Mouse (Mus musculus): Measurements from ENCODE around the gene Ucp3. TPM values are rescaled to one million over a fixed set of nuclear protein-coding genes. Genes with fewer than 3 reads are reported as not detected.

Gene Ucp3
- polyA plus RNA-seq, 1 experiment = 5.0 TPM

- no peak overlapping the region for H3K27ac ChIP-seq (ENCODE audit: insufficient read depth, low read depth, low read length)
- WGBS = 56% methylated on average over 13 of the region's 13 CpGs
- no peaks in the 10 kb centered on the region for H3K27me3 ChIP-seq (replicated peaks; ENCODE audit: control insufficient read depth, insufficient read depth, low read length)
- H3K4me3 ChIP-seq (ENCODE audit: insufficient read depth, low read depth, low read length) = no peak overlapping the region
- no peaks in the 10 kb centered on the region for H3K36me3 ChIP-seq (ENCODE audit: control insufficient read depth, insufficient read depth, low read length)
- TF ChIP-seq POLR2A (IDR thresholded peaks at IDR 0.05; ENCODE audit: low read depth, low read length) (no peak), CTCF (conservative IDR thresholded peaks at IDR 0.05; ENCODE audit: insufficient read depth, insufficient read length, low read depth, low read length) (no peak)
- no peaks in the 10 kb centered on the region for H3K4me1 ChIP-seq (ENCODE audit: control insufficient read depth, insufficient read depth, low read length)
- peak; percentile 28 for DNase-seq
These were observed 32.1 kb downstream of the Ucp3 start for GRCm38 (mm10) chr7:100504740-100505487.

DNA sequence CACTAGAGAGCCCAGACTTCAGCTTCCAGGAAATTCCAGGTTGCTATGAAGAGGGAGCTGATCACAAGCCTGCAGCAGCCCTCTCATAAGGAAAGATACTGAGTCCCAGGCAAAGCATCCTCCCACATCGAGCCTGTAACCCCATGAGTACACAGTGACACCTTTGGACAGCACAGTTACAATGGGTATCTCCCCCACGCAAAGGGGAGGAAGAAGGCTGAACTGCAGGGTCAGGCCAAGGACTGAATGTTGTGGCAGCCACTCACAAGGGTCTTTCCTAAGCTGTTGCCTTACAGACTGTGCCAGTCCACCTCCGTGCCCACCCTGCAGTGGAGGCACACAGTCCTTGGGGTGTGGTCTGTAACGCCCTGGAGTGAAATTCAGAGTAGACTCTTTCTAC is 33.7 kb downstream of the Ucp3 start:
- TF ChIP-seq CTCF (conservative IDR thresholded peaks at IDR 0.05; ENCODE audit: insufficient read depth, insufficient read length, low read depth, low read length) (no peak), POLR2A (IDR thresholded peaks at IDR 0.05; ENCODE audit: low read depth, low read length) (no peak)
- H3K27ac ChIP-seq (ENCODE audit: insufficient read depth, low read depth, low read length) = no peak overlapping the region
- no peaks in the 10 kb centered on the region for H3K27me3 ChIP-seq (replicated peaks; ENCODE audit: control insufficient read depth, insufficient read depth, low read length)
- WGBS = 46% methylated on average over 4 of the region's 4 CpGs
- no peak for DNase-seq
- no peak overlapping the region for H3K4me3 ChIP-seq (ENCODE audit: insufficient read depth, low read depth, low read length)
- H3K36me3 ChIP-seq (ENCODE audit: control insufficient read depth, insufficient read depth, low read length) = no peaks in the 10 kb centered on the region
- no peaks in the 10 kb centered on the region for H3K4me1 ChIP-seq (ENCODE audit: control insufficient read depth, insufficient read depth, low read length)

DNA sequence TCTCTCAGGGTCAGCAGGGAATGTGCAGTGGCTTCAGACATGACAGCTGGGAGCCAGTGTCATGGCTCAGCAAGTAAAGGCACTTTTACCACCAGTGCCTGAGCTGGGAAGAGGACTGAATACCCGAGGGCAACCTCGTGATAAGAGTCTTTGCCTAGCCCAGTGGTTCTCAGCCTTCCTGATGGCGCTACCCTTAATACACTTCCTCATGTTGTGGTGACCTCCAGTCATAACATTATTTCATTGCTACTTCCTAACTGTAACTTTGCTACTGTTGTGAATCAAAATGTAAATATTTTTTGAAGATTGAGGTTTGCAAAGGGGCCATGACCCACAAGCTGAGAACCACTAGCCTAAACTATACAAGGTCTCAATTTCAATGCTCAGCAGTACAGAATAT is 35.9 kb downstream of the Ucp3 start:
- TF ChIP-seq CTCF (conservative IDR thresholded peaks at IDR 0.05; ENCODE audit: insufficient read depth, insufficient read length, low read depth, low read length) = no peak
- no peaks in the 10 kb centered on the region for H3K36me3 ChIP-seq (ENCODE audit: control insufficient read depth, insufficient read depth, low read length)
- no peak overlapping the region for H3K27ac ChIP-seq (ENCODE audit: insufficient read depth, low read depth, low read length)
- no peaks in the 10 kb centered on the region for H3K27me3 ChIP-seq (replicated peaks; ENCODE audit: control insufficient read depth, insufficient read depth, low read length)
- DNase-seq = no peak
- H3K4me3 ChIP-seq (ENCODE audit: insufficient read depth, low read depth, low read length) = no peak overlapping the region
- WGBS = 55% methylated on average over 3 of the region's 3 CpGs
- no peaks in the 10 kb centered on the region for H3K4me1 ChIP-seq (ENCODE audit: control insufficient read depth, insufficient read depth, low read length)

GRCm38 (mm10) chr7:100511602-100512001 is 38.8 kb downstream of the Ucp3 start:
- TF ChIP-seq CTCF (conservative IDR thresholded peaks at IDR 0.05; ENCODE audit: insufficient read depth, insufficient read length, low read depth, low read length) (no peak), POLR2A (IDR thresholded peaks at IDR 0.05; ENCODE audit: low read depth, low read length) (no peak)
- no peak overlapping the region for H3K4me3 ChIP-seq (ENCODE audit: insufficient read depth, low read depth, low read length)
- H3K27ac ChIP-seq (ENCODE audit: insufficient read depth, low read depth, low read length) = no peak overlapping the region
- no peak for DNase-seq
- H3K4me1 ChIP-seq (ENCODE audit: control insufficient read depth, insufficient read depth, low read length) = no peaks in the 10 kb centered on the region
- 61% methylated on average over 8 of the region's 8 CpGs for WGBS
- H3K36me3 ChIP-seq (ENCODE audit: control insufficient read depth, insufficient read depth, low read length) = no peaks in the 10 kb centered on the region
- H3K27me3 ChIP-seq (replicated peaks; ENCODE audit: control insufficient read depth, insufficient read depth, low read length) = no peaks in the 10 kb centered on the region

DNA sequence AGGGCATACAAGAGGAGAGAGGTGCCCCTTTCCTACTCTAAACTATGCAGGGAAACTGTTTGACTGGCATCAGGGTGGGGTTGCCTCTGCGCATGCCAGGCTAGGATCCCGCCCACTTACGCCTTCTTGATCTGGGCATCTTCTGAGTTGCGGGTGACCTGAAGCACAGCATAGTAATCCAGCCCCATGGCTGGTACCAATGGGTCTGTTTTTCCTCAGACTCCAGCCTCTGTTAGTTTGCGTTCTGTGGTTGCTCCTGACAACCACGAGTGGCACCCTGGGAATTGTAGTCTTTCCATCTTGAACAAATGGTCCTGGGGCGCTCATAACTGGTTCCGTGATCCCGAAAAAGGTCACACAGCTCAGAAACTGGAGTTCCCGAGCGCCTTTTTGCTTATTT is 41.8 kb downstream of the Ucp3 start, which contains the start of gene Dnajb13:
Gene Dnajb13, minus strand, starts transcription at position 388 of the 400 bp plus-strand sequence.
- no peaks in the 10 kb centered on the region for H3K36me3 ChIP-seq (ENCODE audit: control insufficient read depth, insufficient read depth, low read length)
- no peak for DNase-seq
- H3K4me1 ChIP-seq (ENCODE audit: control insufficient read depth, insufficient read depth, low read length) = no peaks in the 10 kb centered on the region
- no peak within 1 kb of the TSS for H3K27ac ChIP-seq (ENCODE audit: insufficient read depth, low read depth, low read length)
- 52% methylated on average over 11 of the region's 11 CpGs for WGBS
- H3K4me3 ChIP-seq (ENCODE audit: insufficient read depth, low read depth, low read length) = no peak within 1 kb of the TSS
- H3K27me3 ChIP-seq (replicated peaks; ENCODE audit: control insufficient read depth, insufficient read depth, low read length) = no peaks in the 10 kb centered on the region
- TF ChIP-seq CTCF (conservative IDR thresholded peaks at IDR 0.05; ENCODE audit: insufficient read depth, insufficient read length, low read depth, low read length) = no peak
- no peak for TF ChIP-seq POLR2A (IDR thresholded peaks at IDR 0.05; ENCODE audit: low read depth, low read length)

DNA sequence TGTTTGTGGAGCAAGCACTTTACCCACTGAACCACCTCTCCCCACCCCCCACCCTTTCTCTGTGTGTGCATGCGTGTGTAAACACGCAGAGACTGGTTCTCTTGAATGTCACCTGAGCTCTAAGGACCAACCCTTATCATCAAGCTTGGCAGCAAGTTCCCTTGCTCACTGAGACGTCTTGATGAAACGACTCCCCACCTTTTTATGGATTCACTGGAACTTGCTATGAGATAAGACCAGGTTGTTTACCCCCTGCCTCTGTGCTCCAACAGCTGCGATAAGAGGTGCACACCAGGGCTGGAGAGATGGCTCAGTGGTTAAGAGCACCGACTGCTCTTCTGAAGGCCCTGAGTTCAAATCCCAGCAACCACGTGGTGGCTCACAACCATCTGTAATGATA is 47.4 kb downstream of the Ucp3 start:
- no peaks in the 10 kb centered on the region for H3K36me3 ChIP-seq (ENCODE audit: control insufficient read depth, insufficient read depth, low read length)
- H3K4me1 ChIP-seq (ENCODE audit: control insufficient read depth, insufficient read depth, low read length) = no peaks in the 10 kb centered on the region
- TF ChIP-seq CTCF (conservative IDR thresholded peaks at IDR 0.05; ENCODE audit: insufficient read depth, insufficient read length, low read depth, low read length) (no peak), POLR2A (IDR thresholded peaks at IDR 0.05; ENCODE audit: low read depth, low read length) (no peak)
- no peak overlapping the region for H3K27ac ChIP-seq (ENCODE audit: insufficient read depth, low read depth, low read length)
- WGBS = 59% methylated on average over 7 of the region's 7 CpGs
- DNase-seq = no peak
- no peak overlapping the region for H3K4me3 ChIP-seq (ENCODE audit: insufficient read depth, low read depth, low read length)
- no peaks in the 10 kb centered on the region for H3K27me3 ChIP-seq (replicated peaks; ENCODE audit: control insufficient read depth, insufficient read depth, low read length)

DNA sequence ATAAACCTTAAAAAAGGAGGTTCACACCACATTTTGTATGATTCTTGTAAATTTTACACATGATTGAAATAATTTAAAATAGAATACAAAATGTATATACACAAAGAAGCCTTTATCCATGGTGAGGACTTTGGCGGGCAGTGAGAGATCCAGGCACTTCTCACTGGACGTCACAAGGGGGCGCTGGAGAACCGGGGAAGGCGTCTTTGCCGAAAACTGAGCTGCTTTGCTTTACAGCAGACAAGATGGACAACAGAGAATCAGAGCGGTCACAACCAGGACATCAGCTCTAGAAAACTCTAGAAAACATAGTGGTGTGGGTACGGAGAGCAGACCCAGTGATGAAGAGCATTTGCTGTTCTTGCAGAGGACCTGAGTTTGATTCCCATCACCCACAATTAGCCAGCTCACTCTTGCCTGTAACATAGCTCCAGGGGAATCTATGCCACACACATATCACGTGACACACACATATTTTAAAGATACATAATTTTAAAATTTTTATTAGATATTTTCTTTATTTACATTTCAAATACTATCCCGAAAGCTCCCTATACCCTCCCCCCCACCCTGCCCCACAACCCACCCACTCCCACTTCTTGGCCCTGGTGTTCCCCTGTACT is 48.0 kb downstream of the Ucp3 start:
- H3K27me3 ChIP-seq (replicated peaks; ENCODE audit: control insufficient read depth, insufficient read depth, low read length) = no peaks in the 10 kb centered on the region
- H3K4me1 ChIP-seq (ENCODE audit: control insufficient read depth, insufficient read depth, low read length) = no peaks in the 10 kb centered on the region
- no peak overlapping the region for H3K27ac ChIP-seq (ENCODE audit: insufficient read depth, low read depth, low read length)
- no peak overlapping the region for H3K4me3 ChIP-seq (ENCODE audit: insufficient read depth, low read depth, low read length)
- 21% methylated on average over 10 of the region's 10 CpGs for WGBS
- no peaks in the 10 kb centered on the region for H3K36me3 ChIP-seq (ENCODE audit: control insufficient read depth, insufficient read depth, low read length)
- TF ChIP-seq POLR2A (IDR thresholded peaks at IDR 0.05; ENCODE audit: low read depth, low read length) (no peak), CTCF (conservative IDR thresholded peaks at IDR 0.05; ENCODE audit: insufficient read depth, insufficient read length, low read depth, low read length) (peak; percentile 99)
- peak; percentile 72 for DNase-seq
